ENCODE assay signal across 16 mouse cellular contexts in the genomic region with DNA sequence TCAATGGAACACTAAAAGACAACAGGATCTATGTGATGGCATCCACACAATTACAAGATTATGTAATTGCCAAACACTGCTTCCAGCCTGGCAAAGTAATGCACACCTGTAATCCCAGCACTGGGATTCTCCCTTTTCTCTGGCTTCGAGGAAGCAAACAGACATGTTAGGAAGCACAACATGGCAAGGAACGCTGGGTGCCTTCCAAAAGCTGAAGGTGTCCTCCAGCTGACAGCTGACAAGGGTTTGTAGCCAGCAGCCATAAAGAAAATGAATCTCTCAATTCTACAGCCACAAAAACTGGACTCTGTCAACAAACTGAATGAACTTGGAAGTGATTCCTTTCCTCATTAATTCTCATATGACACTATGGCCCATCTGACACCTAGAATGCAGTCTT.
"Had no signal": no experiment of that assay in that cellular context is flagged by ENCODE, and none has a peak within 500 bp of the region (broad histone marks: within the 10 kb centered on the region; RNA-seq: fewer than 3 reads in every experiment).

No protein-coding gene starts in this region.

- H3K36me3 ChIP-seq: limb, embryonic 12.5 days; limb, embryonic 15.5 days; midbrain, embryonic 13.5 days had no signal

- H3K9me3 ChIP-seq: limb, embryonic 12.5 days; limb, embryonic 15.5 days; midbrain, embryonic 13.5 days had no signal

- H3K4me3 ChIP-seq: limb, embryonic 12.5 days; limb, embryonic 15.5 days; midbrain, embryonic 13.5 days had no signal

- ATAC-seq: liver, postnatal 0 days; lung, postnatal 0 days; midbrain, embryonic 13.5 days; midbrain, embryonic 16.5 days had no signal

- DNase-seq: kidney, adult 18-20 months; kidney, adult 9 months; kidney, postnatal 14 days; kidney, postnatal 4 days; liver, postnatal 0 days; lung, embryonic 14.5 days; thymus, adult 18-20 months; thymus, postnatal 36 days had no signal

- H3K9ac ChIP-seq: limb, embryonic 12.5 days; limb, embryonic 15.5 days; liver, embryonic 14.5 days; liver, postnatal 0 days; lung, embryonic 14.5 days; midbrain, embryonic 13.5 days had no signal

- H3K4me2 ChIP-seq: limb, embryonic 12.5 days; limb, embryonic 15.5 days; liver, embryonic 11.5 days; lung, embryonic 14.5 days; midbrain, embryonic 13.5 days had no signal

- H3K27me3 ChIP-seq: limb, embryonic 12.5 days; limb, embryonic 15.5 days; midbrain, embryonic 13.5 days had no signal

- H3K4me1 ChIP-seq: limb, embryonic 12.5 days; limb, embryonic 15.5 days; midbrain, embryonic 13.5 days had no signal

- H3K27ac ChIP-seq: limb, embryonic 12.5 days; limb, embryonic 15.5 days; liver, embryonic 14.5 days; macrophage; midbrain, embryonic 13.5 days had no signal
